Mouse (Mus musculus): ENCODE data around the gene Sgce. TPM values are rescaled to one million over a fixed set of nuclear protein-coding genes. Genes with fewer than 3 reads are reported as not detected.

The Sgce gene
- total and polyA plus RNA-seq, 3 experiments = not detected

GRCm38 (mm10) chr6:4754886-4755285, 7.9 kb upstream of the Sgce start (continued):
- TF ChIP-seq SMC3 (IDR thresholded peaks at IDR 0.05; ENCODE audit: low read depth, low read length) (no peak), EP300 (IDR thresholded peaks at IDR 0.05; ENCODE audit: low read depth in 1 of 2, low read length in 2 of 2) (no peak)

DNA sequence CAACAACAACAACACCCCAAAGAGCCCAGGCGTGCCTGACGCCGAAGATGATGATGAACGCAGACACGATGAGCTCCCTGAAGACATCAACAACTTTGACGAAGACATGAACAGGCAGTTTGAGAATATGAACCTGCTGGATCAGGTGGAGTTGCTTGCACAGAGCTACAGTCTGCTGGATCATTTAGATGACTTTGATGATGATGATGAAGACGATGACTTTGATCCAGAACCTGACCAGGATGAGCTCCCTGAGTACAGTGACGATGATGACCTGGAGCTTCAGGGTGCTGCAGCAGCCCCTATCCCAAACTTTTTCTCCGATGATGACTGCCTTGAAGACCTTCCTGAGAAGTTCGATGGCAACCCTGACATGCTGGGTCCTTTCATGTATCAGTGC, 7.3 kb upstream of the Sgce start:
- H3K4me1 ChIP-seq (ENCODE audit: control insufficient read depth in 1 of 2, insufficient read depth in 2 of 2, low read length in 2 of 2) = no peaks in the 10 kb centered on the region
- TF ChIP-seq KAT2A (conservative IDR thresholded peaks at IDR 0.05; ENCODE audit: low read depth, low read length) (no peak), CHD2 (IDR thresholded peaks at IDR 0.05; ENCODE audit: low read length) (no peak), ETS1 (IDR thresholded peaks at IDR 0.05; ENCODE audit: low read depth, low read length) (no peak), MYC (IDR thresholded peaks at IDR 0.05; ENCODE audit: low read depth, low read length) (no peak), RAD21 (IDR thresholded peaks at IDR 0.05; ENCODE audit: low read depth, low read length) (no peak)
- H3K9ac ChIP-seq (ENCODE audit: control insufficient read depth, low read depth, low read length, poor library complexity, severe bottlenecking) = no peak overlapping the region
- no peaks in the 10 kb centered on the region for H3K9me3 ChIP-seq (replicated peaks; ENCODE audit: insufficient read depth, low read length)
- DNase-seq (ENCODE audit: low read depth, low spot score) = no peak
- H3K27ac ChIP-seq (ENCODE audit: control insufficient read depth, low read depth, low read length) = no peak overlapping the region
- no peaks in the 10 kb centered on the region for H3K36me3 ChIP-seq (ENCODE audit: control insufficient read depth in 1 of 2, insufficient read depth in 2 of 2, low read length in 2 of 2)
- H3K27me3 ChIP-seq (ENCODE audit: control insufficient read depth in 1 of 2, insufficient read depth in 2 of 2, low read length in 2 of 2) = no peaks in the 10 kb centered on the region; a peak in 1 of 4 replicates
- no peaks in the 10 kb centered on the region for H3K79me2 ChIP-seq (ENCODE audit: control insufficient read depth, insufficient read depth, low read length, poor library complexity)
- no peak overlapping the region for H3K4me3 ChIP-seq (ENCODE audit: control insufficient read depth in 1 of 2, insufficient read depth in 1 of 2, low read depth in 2 of 2, low read length in 2 of 2)

DNA sequence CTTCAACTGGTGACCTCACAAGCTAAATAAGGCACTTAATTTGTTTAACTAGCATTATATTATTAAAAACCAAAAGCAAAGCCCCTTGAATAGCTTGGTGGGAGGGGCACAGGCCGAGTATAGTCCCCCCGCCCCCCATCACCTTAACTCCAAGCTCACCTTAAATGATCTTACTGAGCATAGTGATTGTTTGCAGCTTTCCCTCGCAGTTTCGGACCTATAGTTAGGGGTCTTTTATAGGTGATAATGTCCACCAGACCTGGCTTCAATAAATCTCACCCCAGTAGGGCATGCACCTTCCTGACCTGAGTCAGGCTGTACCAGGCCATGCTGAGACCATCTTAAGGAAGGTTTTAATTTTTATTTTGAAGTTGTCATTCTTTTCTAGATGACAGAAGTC, 4.3 kb upstream of the Sgce start:
- no peaks in the 10 kb centered on the region for H3K9me3 ChIP-seq (replicated peaks; ENCODE audit: insufficient read depth, low read length)
- H3K27me3 ChIP-seq (ENCODE audit: control insufficient read depth in 1 of 2, insufficient read depth in 2 of 2, low read length in 2 of 2) = no peaks in the 10 kb centered on the region; a peak in 1 of 4 replicates
- no peak overlapping the region for H3K27ac ChIP-seq (ENCODE audit: control insufficient read depth, low read depth, low read length)
- H3K9ac ChIP-seq (ENCODE audit: control insufficient read depth, low read depth, low read length, poor library complexity, severe bottlenecking) = no peak overlapping the region
- no peaks in the 10 kb centered on the region for H3K79me2 ChIP-seq (ENCODE audit: control insufficient read depth, insufficient read depth, low read length, poor library complexity)
- H3K36me3 ChIP-seq (ENCODE audit: control insufficient read depth in 1 of 2, insufficient read depth in 2 of 2, low read length in 2 of 2) = no peaks in the 10 kb centered on the region
- H3K4me3 ChIP-seq (ENCODE audit: control insufficient read depth in 1 of 2, insufficient read depth in 1 of 2, low read depth in 2 of 2, low read length in 2 of 2) = no peak overlapping the region
- no peak for TF ChIP-seq EP300 (IDR thresholded peaks at IDR 0.05; ENCODE audit: low read depth in 1 of 2, low read length in 2 of 2)
- no peak for TF ChIP-seq UBTF (IDR thresholded peaks at IDR 0.05; ENCODE audit: borderline replicate concordance, insufficient read depth, low read depth, low read length)
- TF ChIP-seq BHLHE40 (IDR thresholded peaks at IDR 0.05; ENCODE audit: borderline replicate concordance, low read depth, low read length) = no peak
- no peak for TF ChIP-seq ZKSCAN1 (IDR thresholded peaks at IDR 0.05; ENCODE audit: low read depth, low read length)
- TF ChIP-seq JUND (IDR thresholded peaks at IDR 0.05; ENCODE audit: low read depth, low read length) = no peak
- no peak for TF ChIP-seq TAL1 (IDR thresholded peaks at IDR 0.05; ENCODE audit: low read length)
- TF ChIP-seq MAFK (IDR thresholded peaks at IDR 0.05; ENCODE audit: borderline replicate concordance, low read depth, low read length) = no peak
- TF ChIP-seq RAD21 (IDR thresholded peaks at IDR 0.05; ENCODE audit: low read depth, low read length) = no peak
- TF ChIP-seq CTCF (IDR thresholded peaks at IDR 0.05 in 2 of 3, conservative IDR thresholded peaks at IDR 0.05 in 1 of 3; ENCODE audit: control insufficient read depth in 1 of 3, insufficient read depth in 1 of 3, low read depth in 2 of 3, low read length in 3 of 3, poor library complexity in 1 of 3, severe bottlenecking in 1 of 3) = no peak
- no peak for TF ChIP-seq GABPA (IDR thresholded peaks at IDR 0.05; ENCODE audit: low read depth, low read length)
- TF ChIP-seq E2F4 (IDR thresholded peaks at IDR 0.05; ENCODE audit: borderline replicate concordance, low read depth, low read length) = no peak
- TF ChIP-seq MAX (IDR thresholded peaks at IDR 0.05; ENCODE audit: low read length) = no peak
- no peak for TF ChIP-seq HCFC1 (IDR thresholded peaks at IDR 0.05; ENCODE audit: low read depth, low read length)
- H3K4me1 ChIP-seq (ENCODE audit: control insufficient read depth in 1 of 2, insufficient read depth in 2 of 2, low read length in 2 of 2) = no peaks in the 10 kb centered on the region
- DNase-seq (ENCODE audit: low read depth, low spot score) = no peak

Measured in MEL (cell line).